8 mouse cellular contexts compared by ENCODE assay signal in the genomic region with DNA sequence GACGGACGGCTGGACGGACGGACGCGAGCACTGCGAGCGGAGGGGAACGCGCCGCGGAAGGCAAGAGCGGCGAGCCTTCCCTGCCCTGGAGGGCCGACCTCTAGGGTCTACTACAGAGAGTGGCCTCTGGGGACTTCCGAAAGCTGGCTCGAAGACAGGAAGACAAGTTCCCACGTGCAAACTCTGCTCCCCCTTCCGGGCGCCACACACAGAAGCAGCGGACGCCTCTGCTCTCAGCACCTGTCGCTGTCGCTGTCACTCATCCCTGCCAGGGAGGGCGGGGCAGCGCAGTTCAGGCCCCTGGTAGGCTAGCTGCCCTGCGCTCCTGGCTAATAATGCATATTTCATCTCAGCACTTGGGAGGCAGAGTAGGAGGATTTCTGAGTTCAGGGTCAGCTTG. TPM values are rescaled to one million over a fixed set of nuclear protein-coding genes. Genes with fewer than 3 reads are reported as not detected.
DNase-seq lines count a peak whose midpoint lies in the region; ATAC-seq and TF ChIP-seq lines count a peak whose summit lies in the region.

No protein-coding gene starts in this region.

- H3K27me3 ChIP-seq in embryonic facial prominence, embryonic 15.5 days, result peaks cover 20% of the 10 kb centered on the region
- H3K27me3 ChIP-seq in heart, postnatal 0 days (ENCODE audit: control insufficient read depth, insufficient read depth, low read length), result peaks cover 23% of the 10 kb centered on the region

- H3K36me3 ChIP-seq in embryonic facial prominence, embryonic 15.5 days, result no peaks in the 10 kb centered on the region
- no peaks in the 10 kb centered on the region for H3K36me3 ChIP-seq in heart, postnatal 0 days (replicated peaks; ENCODE audit: control insufficient read depth, insufficient read depth, low read length)

- H3K9me3 ChIP-seq in embryonic facial prominence, embryonic 15.5 days (replicated peaks), result peaks cover 5% of the 10 kb centered on the region; the same call in 1 of the 2 replicates
- H3K9me3 ChIP-seq in heart, postnatal 0 days (replicated peaks; ENCODE audit: control insufficient read depth, low read length), result peaks cover 8% of the 10 kb centered on the region

- TF ChIP-seq EP300 in heart, postnatal 0 days (IDR thresholded peaks at IDR 0.05; ENCODE audit: low read depth), result no peak

- no peak for TF ChIP-seq CTCF in heart, postnatal 0 days (IDR thresholded peaks at IDR 0.05; ENCODE audit: low read depth)

- peaks cover 10% of the 10 kb centered on the region for H3K4me1 ChIP-seq in embryonic facial prominence, embryonic 15.5 days
- H3K4me1 ChIP-seq in heart, postnatal 0 days (ENCODE audit: control insufficient read depth, insufficient read depth), result no peaks in the 10 kb centered on the region; the same call in 1 of the 2 replicates

- no peak overlapping the region for H3K27ac ChIP-seq in embryonic facial prominence, embryonic 15.5 days (replicated peaks)
- H3K27ac ChIP-seq in heart, postnatal 0 days (ENCODE audit: low read depth), result no peak overlapping the region

- ATAC-seq in embryonic facial prominence, embryonic 15.5 days (ENCODE audit: insufficient number of reproducible peaks, low FRiP score, low TSS enrichment, low read depth), result peak; percentile 84
- peak; percentile 68 for ATAC-seq in heart, postnatal 0 days (ENCODE audit: insufficient read depth, low read depth)

- WGBS in embryonic facial prominence, embryonic 15.5 days, result 2% methylated on average over 27 of the region's 27 CpGs
- WGBS in heart, postnatal 0 days, result 1% methylated on average over 27 of the region's 27 CpGs

- H3K4me2 ChIP-seq in embryonic facial prominence, embryonic 15.5 days (replicated peaks), result peak overlapping the region; percentile 67
- peak overlapping the region; percentile 65 for H3K4me2 ChIP-seq in heart, postnatal 0 days (ENCODE audit: low read depth, low read length)

- peak overlapping the region; percentile 50 for H3K4me3 ChIP-seq in embryonic facial prominence, embryonic 15.5 days (replicated peaks)
- peak overlapping the region; percentile 56 for H3K4me3 ChIP-seq in heart, postnatal 0 days (ENCODE audit: low read depth, low read length)

- peak; percentile 89 for DNase-seq in CD4-positive helper T cell, adult 2 months (ENCODE audit: low read depth, low spot score)
- peak; percentile 67 for DNase-seq in Muller cell, postnatal 12 days (ENCODE audit: inconsistent ontology term)
- peak; percentile 31 for DNase-seq in heart, postnatal 0 days (ENCODE audit: low spot score)
- peak; percentile 53 to 73 for DNase-seq in kidney, postnatal 25 days
- peak; percentile 32 to 56 for DNase-seq in lung, postnatal 4 days
- DNase-seq in spleen, adult 12 weeks (ENCODE audit: low spot score), result peak; percentile 48
- DNase-seq in frontal cortex, postnatal 36 days (ENCODE audit: low spot score in 2 of 2), result no peak

- no peak overlapping the region for H3K9ac ChIP-seq in embryonic facial prominence, embryonic 15.5 days
- H3K9ac ChIP-seq in heart, postnatal 0 days (replicated peaks; ENCODE audit: low read depth, low read length), result no peak overlapping the region

RNA-seq across cellular contexts. Expression of a gene that starts 0.3 kb away (rescaled TPM):
- polyA plus RNA-seq in embryonic facial prominence, embryonic 15.5 days (2015; fragmentation: Nextera tagmentation; extraction: Ambion mirVana), result 0.07 and 0.32 TPM in 2 replicates
- not detected in 2 replicates for total RNA-seq in heart, postnatal 0 days (2014; rRNA removed; ENCODE audit: low replicate concordance)
- not detected in 2 replicates for polyA plus RNA-seq in heart, postnatal 0 days (2015; fragmentation: Nextera tagmentation; extraction: Ambion mirVana)

RNA-seq across cellular contexts. Expression of a gene that starts 42.1 kb away (rescaled TPM):
- polyA plus RNA-seq in embryonic facial prominence, embryonic 15.5 days (2015; fragmentation: Nextera tagmentation; extraction: Ambion mirVana), result 2.2 and 2.5 TPM in 2 replicates
- total RNA-seq in heart, postnatal 0 days (2014; rRNA removed; ENCODE audit: low replicate concordance), result 0.11 and 1.0 TPM in 2 replicates
- polyA plus RNA-seq in heart, postnatal 0 days (2015; fragmentation: Nextera tagmentation; extraction: Ambion mirVana), result 0.85 and 1.2 TPM in 2 replicates

Comparison
In these comparisons a context has a peak if more than half of its experiments do, and no peak if none do; other contexts are left out.
1. DNase-seq: peak in CD4-positive helper T cell, adult 2 months (single experiment), Muller cell, postnatal 12 days (single experiment), heart, postnatal 0 days (single experiment), kidney, postnatal 25 days (2 of 2), lung, postnatal 4 days (2 of 2) and spleen, adult 12 weeks (single experiment); none in frontal cortex, postnatal 36 days (0 of 2).